Mouse (Mus musculus) left cerebral cortex, postnatal 36 days (tissue): ENCODE results near the gene Tmem206. TPM values are rescaled to one million over a fixed set of nuclear protein-coding genes. Genes with fewer than 3 reads are reported as not detected.
A peak's percentile ranks its signal among the peaks of the same experiment; 100 is the strongest.

Source experiments
- DNase-seq, 2 experiments: peaks; one replicate each; pipeline ENCODE4 v3.0.0; 2021 to 2022; ENCODE audit warnings: low spot score in 2 of 2, mixed read lengths in 1 of 2
- intact Hi-C: fragments of 180-260 bp; cut with DNase I; formaldehyde crosslinking; loops from one replicate; pipeline ENCODE4 v1.15.1; 2025
- total RNA-seq, 2 experiments: library from RNA; stranded (reverse); gene quantifications; 2 replicates each; pipeline ENCODE4 v1.2.3; 2021

The Tmem206 gene
- total RNA-seq, 2 experiments from 2014 or later, result 8.2 to 8.7 TPM

GRCm38 (mm10) chr1:191347602-191348001 is 21.9 kb downstream of the Tmem206 start:
- intact Hi-C loops, result no loop called here
- no peak for DNase-seq

- intact Hi-C loops, result no loop called here
- DNase-seq, result no peak
Observed at GRCm38 (mm10) chr1:191348592-191348991, 22.9 kb downstream of the Tmem206 start.

GRCm38 (mm10) chr1:191348996-191349395 is 23.3 kb downstream of the Tmem206 start:
- DNase-seq, result no peak
- intact Hi-C loops, result no loop called here

- intact Hi-C loops, result no loop called here
- DNase-seq, result no peak
Observed at GRCm38 (mm10) chr1:191349486-191350037, 23.9 kb downstream of the Tmem206 start.

- DNase-seq, result no peak
- intact Hi-C loops, result no loop called here
Observed at GRCm38 (mm10) chr1:191350355-191350754, 24.6 kb downstream of the Tmem206 start.

- peak in 1 of 2 experiments; percentile 26 for DNase-seq
- intact Hi-C loops, result no loop called here
Observed at GRCm38 (mm10) chr1:191352786-191353488, 27.2 kb downstream of the Tmem206 start.

GRCm38 (mm10) chr1:191353836-191354235 is 28.1 kb downstream of the Tmem206 start:
- intact Hi-C loops, result no loop called here
- no peak for DNase-seq

GRCm38 (mm10) chr1:191356936-191357335 is 31.2 kb downstream of the Tmem206 start:
- intact Hi-C loops, result no loop called here
- DNase-seq, result no peak

- intact Hi-C loops, result no loop called here
- no peak for DNase-seq
Observed at GRCm38 (mm10) chr1:191359478-191359877, 33.8 kb downstream of the Tmem206 start.

- intact Hi-C loops, result loop anchor here (10.0 kb wide), 1 partner anchor 452 kb away; no protein-coding TSS in a partner anchor
- DNase-seq, result no peak
Observed at GRCm38 (mm10) chr1:191362412-191362811, 36.7 kb downstream of the Tmem206 start.

- intact Hi-C loops, result loop anchor here (10.0 kb wide), 1 partner anchor 450 kb away; no protein-coding TSS in a partner anchor
- no peak for DNase-seq
Observed at GRCm38 (mm10) chr1:191364477-191364876, 38.8 kb downstream of the Tmem206 start.

GRCm38 (mm10) chr1:191368193-191368592 is 42.5 kb downstream of the Tmem206 start:
- no peak for DNase-seq
- intact Hi-C loops, result loop anchor here (10.0 kb wide), 1 partner anchor 447 kb away; no protein-coding TSS in a partner anchor

- DNase-seq, result no peak
- intact Hi-C loops, result loop anchor here (10.0 kb wide), 1 partner anchor 446 kb away; no protein-coding TSS in a partner anchor
Observed at GRCm38 (mm10) chr1:191369140-191369539, 43.4 kb downstream of the Tmem206 start.

- intact Hi-C loops, result no loop called here
- DNase-seq, result no peak
Observed at GRCm38 (mm10) chr1:191374993-191375643, 49.4 kb downstream of the Tmem206 start.

GRCm38 (mm10) chr1:191375644-191375998 is 49.9 kb downstream of the Tmem206 start:
- no peak for DNase-seq
- intact Hi-C loops, result no loop called here

- intact Hi-C loops, result no loop called here
- DNase-seq, result no peak
Observed at GRCm38 (mm10) chr1:191378080-191378479, 52.4 kb downstream of the Tmem206 start.

- intact Hi-C loops, result no loop called here
- no peak for DNase-seq
Observed at GRCm38 (mm10) chr1:191380843-191381242, 55.1 kb downstream of the Tmem206 start.

- peak; percentile 15 to 30 for DNase-seq
- intact Hi-C loops, result no loop called here
Observed at GRCm38 (mm10) chr1:191381955-191382736, 56.4 kb downstream of the Tmem206 start.

- no peak for DNase-seq
- intact Hi-C loops, result no loop called here
Observed at GRCm38 (mm10) chr1:191384786-191385430, 59.2 kb downstream of the Tmem206 start.
